Mouse (Mus musculus) frontal cortex, postnatal 25 days (tissue): Measurements from ENCODE around the gene Gm29609.

ENCODE experiments used
- DNase-seq, 2 experiments: peaks; one replicate each; pipeline ENCODE4 v3.0.0; 2022; ENCODE audit warnings: low spot score in 2 of 2

The Gm29609 gene

DNA sequence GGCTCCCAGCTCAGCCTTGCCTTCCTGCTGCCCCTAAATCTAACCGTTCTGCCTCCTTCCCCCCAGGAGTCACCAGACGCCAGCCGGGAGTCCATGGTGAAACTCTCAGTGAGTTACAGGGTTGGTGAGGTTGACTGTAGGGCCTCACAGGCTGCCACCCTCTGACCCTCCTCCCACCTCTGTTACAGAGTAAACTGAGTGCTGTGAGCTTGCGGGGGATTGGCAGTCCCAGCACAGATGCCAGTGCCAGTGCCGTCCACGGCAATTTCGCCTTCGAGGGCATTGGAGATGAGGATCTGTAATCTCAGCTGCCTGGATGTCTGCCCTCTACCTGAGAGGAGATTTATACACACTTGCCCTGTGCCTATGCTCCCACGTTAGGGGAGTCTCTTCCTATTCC, 18.5 kb upstream of the Gm29609 start:
- DNase-seq = no peak

DNA sequence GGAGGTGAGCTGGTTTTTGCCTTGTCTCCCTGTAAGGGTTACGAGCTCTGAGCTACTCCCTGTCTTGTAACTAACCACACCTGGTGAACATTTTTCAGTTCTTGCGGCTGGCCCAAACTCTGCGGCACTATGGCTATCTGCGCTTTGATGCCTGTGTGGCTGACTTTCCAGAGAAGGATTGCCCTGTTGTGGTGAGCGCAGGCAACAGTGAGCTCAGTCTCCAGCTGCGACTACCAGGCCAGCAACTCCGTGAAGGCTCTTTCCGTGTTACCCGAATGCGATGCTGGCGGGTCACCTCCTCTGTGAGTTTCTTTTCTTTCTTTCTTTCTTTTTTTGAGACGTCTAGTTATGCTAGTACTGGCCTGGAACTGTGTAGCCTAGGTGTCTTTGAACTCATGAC, 17.4 kb upstream of the Gm29609 start:
- DNase-seq = no peak

DNA sequence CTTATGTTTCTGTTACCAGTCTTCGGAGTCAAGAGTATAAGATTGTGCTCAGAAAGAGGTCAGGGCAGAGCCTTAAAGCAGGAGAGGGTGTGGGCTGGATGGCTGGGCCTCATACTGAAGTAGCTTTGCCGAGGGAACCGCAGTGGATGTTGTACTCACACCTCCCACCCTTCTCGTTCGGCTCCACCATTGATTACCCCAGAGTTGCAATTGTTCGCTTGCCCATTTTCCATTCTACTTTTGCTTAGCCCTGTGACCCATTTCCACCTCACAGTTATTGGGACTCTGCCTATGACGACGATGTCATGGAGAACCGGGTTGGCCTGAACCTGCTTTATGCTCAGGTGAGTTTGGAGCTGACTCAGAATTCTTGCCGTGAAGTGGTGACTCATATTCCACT, 16.5 kb upstream of the Gm29609 start:
- DNase-seq = no peak

DNA sequence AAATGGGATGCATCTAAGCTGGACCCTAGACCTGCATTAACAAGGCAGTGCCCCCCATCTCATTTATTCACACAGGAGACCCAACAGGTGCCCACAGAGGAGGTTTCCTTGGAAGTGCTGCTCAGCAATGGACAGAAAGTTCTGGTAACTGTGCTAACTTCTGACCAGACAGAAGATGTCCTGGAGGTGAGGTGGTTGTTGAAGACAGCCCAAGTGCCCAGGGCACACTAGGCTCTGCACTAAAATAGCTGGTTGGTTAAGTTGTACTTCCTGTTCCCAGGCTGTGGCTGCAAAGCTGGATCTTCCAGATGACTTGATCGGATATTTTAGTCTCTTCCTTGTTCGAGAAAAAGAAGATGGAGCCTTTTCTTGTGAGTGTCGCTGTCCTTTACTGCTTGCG, 16.0 kb upstream of the Gm29609 start:
- no peak for DNase-seq

DNA sequence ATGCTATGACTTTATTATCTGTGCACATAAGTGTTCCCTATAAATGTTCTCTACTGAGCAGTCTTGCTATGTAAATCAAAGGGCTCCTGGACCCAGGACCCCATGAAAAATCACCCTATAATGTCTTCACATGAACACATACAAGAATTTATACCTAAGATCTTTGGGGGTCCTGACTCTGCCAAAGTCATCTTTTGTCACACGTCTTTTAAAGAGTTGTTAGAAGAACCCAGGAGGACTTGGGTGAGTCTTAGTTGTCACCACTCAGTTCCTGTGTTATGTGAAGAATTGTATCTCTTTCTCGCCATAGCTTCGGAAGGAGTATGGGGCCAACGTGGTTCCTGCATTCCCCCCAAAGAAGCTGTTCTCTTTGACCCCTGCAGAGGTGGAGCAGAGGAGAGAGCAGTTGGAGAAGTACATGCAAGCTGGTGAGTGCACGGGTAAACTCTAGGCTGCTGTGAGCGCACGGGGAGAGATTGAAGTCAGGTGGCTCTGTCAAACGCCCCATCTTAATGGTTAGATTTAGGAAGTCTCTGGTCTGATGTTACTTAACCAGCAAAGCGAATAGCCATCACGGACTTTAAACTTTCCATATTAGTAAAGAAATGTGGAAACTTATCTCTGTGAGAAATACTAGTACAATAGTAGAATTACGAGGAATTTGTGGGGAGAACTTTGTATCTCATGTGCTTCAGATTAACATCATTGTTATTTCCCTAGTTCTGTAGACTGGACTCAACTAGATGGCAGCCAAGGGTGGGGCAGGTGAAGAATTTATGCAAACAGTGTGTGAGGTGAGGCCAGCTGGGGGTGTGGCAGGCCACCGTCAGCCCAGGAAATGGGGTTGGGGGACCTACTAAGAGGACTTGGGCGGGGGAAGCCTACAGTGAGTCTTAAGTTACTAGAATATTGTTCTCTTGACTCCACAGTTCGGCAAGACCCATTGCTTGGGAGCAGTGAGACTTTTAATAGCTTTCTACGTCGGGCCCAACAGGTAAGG, 15.1 kb upstream of the Gm29609 start:
- no peak for DNase-seq

DNA sequence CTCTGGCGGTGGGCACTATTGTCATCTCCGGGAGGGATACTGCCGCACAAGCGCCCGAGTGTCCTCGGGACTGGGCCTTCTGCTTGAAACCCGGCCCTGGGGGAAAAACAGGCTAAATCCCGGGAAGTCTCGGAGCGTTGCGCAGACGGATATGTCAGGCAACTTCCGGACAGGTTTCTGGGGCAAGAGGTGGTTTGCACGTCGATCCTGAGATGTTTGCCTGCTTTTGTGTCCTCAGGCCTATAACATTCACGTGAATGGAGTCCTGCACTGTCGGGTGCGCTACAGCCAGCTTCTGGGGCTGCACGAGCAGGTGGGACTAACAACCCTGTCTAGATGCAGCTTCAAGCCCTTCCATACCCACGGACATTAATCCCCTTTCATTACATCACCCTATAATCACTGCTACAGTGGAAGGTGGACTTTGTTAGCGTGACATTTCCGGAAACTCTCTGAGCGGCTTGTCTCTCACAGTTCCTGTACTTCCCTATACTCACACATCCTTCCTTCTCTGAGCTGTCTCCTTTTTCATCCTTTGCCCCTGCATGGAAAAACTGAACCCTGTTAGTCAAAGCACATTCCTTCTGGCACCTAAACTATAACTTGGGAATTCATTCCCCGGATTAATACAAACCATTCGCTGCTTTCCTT, 14.0 kb upstream of the Gm29609 start:
- no peak for DNase-seq

DNA sequence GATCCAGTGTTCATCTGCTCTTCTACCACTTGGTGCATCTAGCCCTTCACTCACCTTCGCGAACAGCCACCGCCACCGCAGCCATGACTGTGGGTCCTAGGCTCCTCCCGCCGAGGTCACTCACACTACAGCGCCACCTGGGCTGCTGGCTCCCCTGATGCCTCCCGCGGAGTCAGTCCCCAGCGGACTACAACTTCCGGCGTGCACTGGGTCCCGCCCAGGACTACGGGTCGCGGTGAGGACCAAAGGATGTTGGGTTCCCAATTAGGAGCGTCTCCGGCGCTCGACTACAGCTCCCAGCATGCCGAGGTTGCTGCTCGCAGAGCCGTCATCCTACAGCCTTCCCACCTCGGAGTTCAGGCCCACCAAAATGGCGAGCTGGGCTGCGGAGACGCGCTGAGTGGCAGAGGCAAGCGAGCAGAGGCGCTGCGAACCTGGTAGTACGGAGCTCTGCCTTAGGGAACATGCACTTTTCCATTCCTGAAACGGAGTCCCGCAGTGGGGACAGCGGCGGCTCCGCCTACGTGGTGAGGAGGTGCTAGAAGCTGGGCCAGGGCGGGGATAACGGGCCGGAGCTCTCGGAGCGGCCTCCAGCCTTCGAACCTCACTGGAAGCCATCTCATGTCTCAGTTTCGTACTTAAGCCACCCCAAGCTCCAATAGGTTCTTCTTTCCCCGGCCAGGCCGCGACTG, 13.4 kb upstream of the Gm29609 start, which contains the start of the genes Snx17 and Eif2b4:
TSS of gene Snx17 (plus strand) at position 289 of the 692 bp plus-strand sequence.
TSS of gene Eif2b4 (minus strand) at position 492 of the 692 bp plus-strand sequence.
- peak; percentile 99 for DNase-seq

DNA sequence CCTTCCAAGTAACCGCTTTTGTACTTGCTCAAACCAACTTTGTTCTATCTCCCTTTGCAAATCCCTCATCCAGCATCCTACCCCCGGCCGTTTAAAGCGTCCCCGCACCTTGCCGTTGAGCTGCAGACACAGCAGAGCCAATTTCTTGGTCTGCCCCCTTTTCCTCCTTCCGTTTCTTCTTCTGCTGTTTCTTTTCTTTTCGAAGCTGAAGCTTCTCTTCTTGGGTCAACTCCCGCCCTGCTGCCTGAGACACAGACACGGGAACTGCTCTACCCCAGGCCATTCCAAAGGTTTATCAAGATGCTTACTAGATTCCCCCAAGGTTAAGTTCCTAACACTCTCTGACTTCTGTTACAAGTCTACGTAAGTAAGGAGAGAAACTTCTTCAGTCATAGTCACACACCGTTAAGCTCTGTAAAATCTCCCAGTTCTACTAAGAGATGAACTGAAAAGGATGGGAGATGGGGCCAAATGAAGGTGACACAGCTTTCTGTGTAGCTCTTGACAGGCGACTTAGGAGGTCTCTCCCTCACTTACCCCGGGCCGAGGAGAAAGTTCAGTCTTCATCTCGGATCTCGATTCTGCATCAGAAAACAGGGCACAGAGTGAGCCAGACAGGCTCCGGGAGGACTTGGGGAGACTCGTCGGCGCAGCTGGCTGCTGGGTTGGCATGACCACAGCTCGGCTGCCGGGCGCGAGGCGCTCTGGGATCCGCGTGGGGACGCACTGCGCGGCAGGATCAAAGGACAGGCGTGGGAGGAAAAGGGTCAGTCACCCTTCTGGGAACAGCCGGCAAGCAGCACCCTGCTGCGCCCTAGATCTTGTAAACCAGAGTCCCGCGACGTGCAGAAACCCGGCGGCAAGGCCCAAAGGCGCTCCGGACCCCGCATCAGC, 12.6 kb upstream of the Gm29609 start:
- DNase-seq = no peak

DNA sequence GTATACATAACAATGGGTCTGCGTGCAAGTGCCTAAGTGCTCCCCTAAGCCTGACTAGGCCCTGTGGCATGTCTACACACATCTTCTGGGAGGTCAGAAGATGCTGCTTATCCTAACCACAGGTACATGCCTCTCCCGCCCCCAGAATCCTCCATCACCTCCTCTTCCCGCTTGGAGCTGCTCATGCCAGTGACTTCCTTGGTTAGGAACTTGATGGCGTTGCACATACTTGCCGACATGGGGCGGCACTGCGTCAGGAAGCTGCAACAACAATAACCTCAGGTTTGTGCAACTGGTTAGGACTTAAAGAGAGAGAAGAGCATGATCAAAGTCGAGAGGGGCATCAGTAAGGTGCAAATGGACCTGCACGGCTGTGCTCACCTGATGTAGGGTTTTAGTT, 10.5 kb upstream of the Gm29609 start:
- DNase-seq = no peak

DNA sequence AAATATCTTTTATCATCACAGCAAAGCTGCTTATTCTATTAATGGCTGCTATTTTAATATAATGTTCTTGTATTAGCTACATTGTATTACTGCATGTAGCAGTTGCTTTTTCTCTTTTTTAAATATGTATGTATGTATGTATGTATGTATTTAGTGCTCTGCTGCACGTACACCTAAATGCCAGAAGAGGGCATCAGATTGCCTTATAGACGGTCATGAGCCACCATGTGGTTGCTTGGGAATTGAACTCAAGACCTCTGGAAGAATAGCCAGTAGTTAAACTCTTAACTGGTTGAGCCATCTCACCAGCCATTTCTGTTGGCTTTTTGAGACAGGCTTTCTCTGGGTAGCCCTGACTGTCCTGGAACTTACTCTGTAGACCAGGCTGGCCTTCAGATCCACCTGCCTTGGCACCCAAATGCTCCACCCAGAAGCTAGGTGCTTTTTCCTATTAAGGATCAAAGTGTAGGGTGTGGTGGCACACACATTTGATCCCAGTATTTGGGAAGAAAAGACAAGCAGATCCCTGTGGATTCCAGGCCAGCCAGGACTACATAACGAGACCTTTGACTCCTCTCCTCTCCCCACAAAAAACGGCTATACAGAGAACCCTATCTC, 8.6 kb upstream of the Gm29609 start:
- no peak for DNase-seq

DNA sequence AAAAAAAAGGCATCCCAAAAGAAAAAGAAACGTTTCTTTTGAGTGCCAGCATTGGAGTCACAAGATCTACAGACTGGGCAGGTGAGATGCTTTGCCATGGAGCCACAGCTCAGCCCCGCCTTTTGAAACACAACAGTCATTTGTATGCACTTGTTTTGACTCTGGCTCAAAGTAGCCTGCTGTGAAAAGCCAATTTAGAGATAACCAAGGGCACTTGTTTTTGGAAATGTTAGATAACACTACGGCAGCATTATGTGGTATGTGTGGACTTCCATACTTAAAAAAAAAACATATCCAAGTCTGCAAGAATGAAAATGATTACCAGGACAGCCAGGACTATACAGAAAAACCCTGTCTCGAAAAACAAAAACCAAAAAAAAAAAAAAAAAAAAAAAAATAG, 4.0 kb upstream of the Gm29609 start:
- DNase-seq = no peak

DNA sequence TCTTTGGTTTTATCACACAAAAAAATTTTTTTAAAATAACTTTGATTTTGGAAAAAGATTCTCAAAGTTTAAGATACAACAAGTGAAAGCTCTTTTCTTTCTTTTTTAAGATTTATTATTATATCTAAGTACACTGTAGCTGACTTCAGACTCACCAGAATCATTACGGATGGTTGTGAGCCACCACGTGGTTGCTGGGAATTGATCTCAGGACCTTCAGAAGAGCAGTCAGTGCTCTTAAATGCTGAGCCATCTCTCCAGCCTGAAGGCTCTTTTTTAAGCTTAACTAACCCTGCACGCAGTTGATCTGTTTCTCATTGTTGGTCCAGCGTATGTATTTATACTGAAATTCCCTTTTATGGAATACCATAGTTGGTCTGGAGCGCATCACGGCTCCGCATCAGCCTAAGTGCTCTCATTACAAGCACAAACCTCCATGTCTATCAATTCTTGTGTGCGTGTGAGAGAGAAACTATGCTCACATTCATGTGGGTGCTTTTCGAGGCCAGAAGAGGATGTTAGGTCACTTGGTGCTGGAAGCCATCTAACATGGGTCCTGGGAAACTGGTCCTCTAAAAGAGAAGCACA, 1.6 kb upstream of the Gm29609 start:
- DNase-seq = no peak

DNA sequence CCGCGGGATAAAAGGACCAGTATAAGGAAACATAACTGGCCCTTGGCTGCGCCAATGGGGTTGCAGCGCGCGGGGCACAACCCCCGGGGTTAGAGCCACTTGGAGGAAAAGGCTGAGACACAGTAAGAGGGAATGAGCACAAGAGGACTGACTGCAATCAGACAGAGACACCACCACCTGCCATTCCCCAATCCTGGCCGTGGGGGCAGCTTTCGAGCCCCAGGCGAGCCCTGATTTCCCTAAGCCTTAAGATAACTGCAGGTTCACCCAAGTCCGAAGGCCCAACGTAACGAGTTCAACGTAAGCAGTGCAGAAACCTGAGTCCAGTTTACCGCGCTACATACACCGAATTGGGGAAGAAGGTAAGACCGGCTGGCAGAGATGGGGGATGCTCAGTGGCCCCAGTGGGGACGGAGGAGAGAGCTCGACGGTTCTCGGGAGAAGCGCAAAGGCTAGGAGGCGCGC, 378 bp downstream of the Gm29609 start:
- DNase-seq = no peak

DNA sequence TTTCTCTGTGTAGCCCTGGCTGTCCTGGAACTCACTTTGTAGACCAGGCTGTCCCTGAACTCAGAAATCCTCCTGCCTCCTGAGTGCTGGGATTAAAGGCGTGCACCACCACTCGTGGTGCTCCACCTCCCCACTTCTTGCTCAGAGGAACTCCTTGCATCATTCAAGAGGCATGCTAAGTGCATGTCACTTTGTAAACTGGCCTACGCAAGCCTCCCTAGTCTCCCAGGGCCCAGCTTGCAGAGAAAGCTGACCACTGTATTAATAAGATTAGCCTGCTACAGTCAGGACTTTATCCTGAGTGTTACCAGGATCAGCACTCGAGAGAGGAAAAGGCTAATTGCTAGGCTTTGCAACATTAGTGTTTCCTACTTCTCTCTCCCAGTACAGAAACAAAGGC, 11.1 kb downstream of the Gm29609 start:
- no peak for DNase-seq

DNA sequence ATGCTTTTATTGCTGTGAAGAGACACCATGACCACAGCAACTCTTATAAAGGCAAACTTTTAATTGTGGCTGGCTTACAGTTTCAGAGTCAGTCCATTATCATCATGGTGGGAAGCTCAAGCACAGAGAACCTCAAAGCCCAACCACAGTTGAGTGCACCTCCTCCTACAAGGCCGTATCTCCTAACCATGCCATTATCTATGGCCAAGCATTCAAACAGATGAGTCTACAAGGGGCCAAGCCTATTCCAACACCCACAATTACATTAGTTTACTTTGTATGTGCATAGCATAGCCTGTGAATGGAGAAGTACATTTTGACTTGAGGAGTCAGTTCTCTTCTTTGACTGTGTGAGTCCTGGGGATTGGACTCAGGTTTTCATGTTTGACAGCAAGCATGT, 14.8 kb downstream of the Gm29609 start:
- no peak for DNase-seq

DNA sequence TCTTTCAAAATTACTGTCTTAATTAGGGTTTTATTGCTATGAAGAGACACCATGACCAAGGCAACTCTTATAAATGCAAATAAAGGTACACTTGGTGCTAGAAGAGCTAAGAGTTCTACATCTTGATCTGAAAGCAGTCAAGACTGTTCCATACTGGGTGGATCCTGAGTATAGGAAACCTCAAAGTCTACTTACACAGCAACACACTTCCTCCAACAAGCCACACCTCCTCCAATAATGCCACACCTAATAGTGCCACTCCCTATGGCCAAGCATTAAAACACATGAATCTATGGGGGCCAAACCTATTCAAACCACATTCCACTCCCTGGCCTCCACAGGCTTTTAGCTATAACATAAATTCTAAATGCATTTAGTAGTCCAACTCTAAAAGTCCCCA, 17.2 kb downstream of the Gm29609 start:
- no peak for DNase-seq

DNA sequence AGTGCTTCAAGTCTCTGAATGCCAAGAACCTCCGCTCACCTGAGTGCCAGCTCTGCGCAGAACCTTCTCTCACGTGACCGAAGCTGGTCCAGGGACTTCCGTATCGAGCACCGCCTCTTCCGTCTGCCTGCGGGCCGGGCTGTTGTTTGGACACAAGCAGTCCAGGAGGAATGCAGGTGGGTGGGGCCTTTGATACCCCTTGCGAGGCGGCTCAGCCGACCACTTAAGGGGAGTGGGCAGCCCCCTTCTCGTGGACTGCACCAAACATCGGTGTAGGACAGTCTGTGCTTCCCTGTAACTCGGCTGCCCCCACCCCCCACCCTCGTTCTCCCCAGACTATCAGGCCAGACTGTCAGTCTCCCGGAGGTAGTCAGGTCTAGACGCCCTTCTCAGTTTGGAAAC, 25.6 kb downstream of the Gm29609 start, which contains the start of gene Mpv17:
TSS of gene Mpv17 (minus strand) at position 100 of the 402 bp plus-strand sequence.
- peak; percentile 60 to 72 for DNase-seq

DNA sequence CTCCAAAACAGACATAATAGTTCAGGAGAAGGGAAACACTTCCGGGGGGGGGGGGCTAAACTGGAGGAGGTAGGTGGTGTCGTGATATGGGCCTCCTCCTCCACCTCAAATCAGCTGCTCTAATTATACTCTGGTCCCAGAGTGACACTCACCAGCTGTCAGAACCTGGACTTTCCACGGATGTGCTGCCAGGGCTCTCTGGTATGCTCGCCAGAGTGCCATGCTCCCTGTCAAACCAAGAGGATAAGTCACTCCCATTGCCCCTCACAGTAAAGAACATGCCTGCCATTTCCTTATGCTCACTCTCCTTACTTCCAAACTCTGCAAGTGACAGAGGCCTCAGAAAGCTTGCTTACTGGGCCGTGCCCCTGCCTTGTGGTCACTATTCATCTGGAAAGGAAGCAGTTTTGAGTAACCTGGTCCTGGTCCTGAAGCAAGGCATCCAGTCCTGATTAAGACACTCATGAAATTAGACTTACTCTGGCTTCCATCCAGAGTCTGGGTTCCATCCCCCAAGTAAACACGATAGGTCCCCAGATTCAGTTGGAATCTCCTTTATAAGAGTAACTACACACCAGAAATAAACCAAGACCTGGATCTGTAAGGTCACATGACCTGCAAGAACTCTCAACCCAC, 26.1 kb downstream of the Gm29609 start:
- DNase-seq = no peak

DNA sequence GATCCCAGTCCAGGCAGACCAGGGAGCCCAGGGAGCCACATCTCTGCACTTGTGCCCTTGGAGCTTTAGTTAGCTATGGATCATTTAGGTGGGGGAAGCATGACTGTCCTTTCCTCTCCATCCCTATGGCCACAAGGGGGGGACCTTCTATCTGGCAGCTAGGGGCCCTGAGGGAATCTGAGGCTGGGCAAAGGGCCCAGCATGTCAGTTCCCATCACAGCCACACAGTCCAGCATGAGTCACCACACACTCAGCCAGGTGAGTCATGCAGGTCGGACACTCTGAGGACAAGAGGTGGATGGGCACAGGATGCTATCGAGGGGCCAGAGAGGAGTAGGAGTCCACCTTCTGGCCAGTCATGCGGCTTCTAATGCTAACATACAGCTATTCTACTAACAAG, 28.0 kb downstream of the Gm29609 start:
- DNase-seq = no peak

DNA sequence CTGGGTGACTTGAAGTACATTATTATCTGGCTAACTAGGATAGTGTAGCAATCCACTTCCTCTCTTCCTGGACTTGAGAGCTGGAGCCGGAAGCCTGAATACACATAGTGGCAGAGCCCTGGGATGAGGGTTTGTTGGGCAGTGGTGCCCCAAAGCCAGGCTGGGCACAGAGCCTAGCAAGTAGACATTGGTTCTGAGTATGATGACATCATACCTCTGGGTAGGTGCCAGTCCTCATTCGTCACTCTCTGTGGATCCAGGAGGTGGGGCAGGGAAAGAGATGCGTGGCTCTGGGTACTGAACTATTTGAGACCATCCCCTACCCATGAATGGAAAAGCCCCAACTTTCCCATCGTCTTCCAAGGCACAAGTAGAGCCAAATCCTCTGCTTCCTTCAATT, 29.9 kb downstream of the Gm29609 start:
- no peak for DNase-seq
